Mouse (Mus musculus) adrenal gland, adult 10 weeks (tissue): ENCODE data around the gene Gjc2. TPM values are rescaled to one million over a fixed set of nuclear protein-coding genes. Genes with fewer than 3 reads are reported as not detected.

ENCODE experiments used
- polyA plus RNA-seq: library from polyadenylated mRNA; stranded (reverse); fragments of 350-450 nt; fragmentation: Illumina TruSeq; extraction: RNeasy Lipid Tissue Mini Kit (QIAGEN cat#74804); gene quantifications from one replicate; pipeline ENCODE4 v1.2.3, GENCODE M21; 2014; ENCODE audit warnings: low read depth, low replicate concordance

Gjc2 gene
- polyA plus RNA-seq: not detected

GRCm38 (mm10) chr11:59182864-59183331, at the start of gene Gjc2:
TSS of gene Gjc2 (minus strand) at chr11:59183213.

GRCm38 (mm10) chr11:59228122-59228953, 45.3 kb upstream of the Gjc2 start, which contains the start of gene Arf1:
TSS of gene Arf1 (minus strand) at chr11:59228270.

GRCm38 (mm10) chr11:59208153-59208831, 25.3 kb upstream of the Gjc2 start, which contains the start of gene 2310033P09Rik:
TSS of gene 2310033P09Rik (plus strand) at chr11:59208321.

GRCm38 (mm10) chr11:59202081-59202995, 19.3 kb upstream of the Gjc2 start, which contains the start of gene Mrpl55:
TSS of gene Mrpl55 (plus strand) at chr11:59202486.

GRCm38 (mm10) chr11:59192059-59192386, 9.0 kb upstream of the Gjc2 start, which contains the start of gene Guk1:
TSS of gene Guk1 (minus strand) at chr11:59192212.

GRCm38 (mm10) chr11:59163255-59164236, 19.5 kb downstream of the Gjc2 start, which contains the start of gene Iba57:
TSS of gene Iba57 (minus strand) at chr11:59163739.

GRCm38 (mm10) chr11:59135904-59136452, 47.0 kb downstream of the Gjc2 start, which contains the start of gene Obscn:
TSS of gene Obscn (minus strand) at chr11:59136402.

Other genes with a start within 250 kb of the Gjc2 start
- 13.2 TPM for gene Rnf187, start 244.3 kb downstream of the Gjc2 start, polyA plus RNA-seq
- gene Hist3h2ba, start 234.3 kb downstream of the Gjc2 start, polyA plus RNA-seq: not detected
- 13.1 TPM for gene Hist3h2a, start 228.5 kb downstream of the Gjc2 start, polyA plus RNA-seq
- gene Trim17, start 228.5 kb downstream of the Gjc2 start, polyA plus RNA-seq: not detected
- gene Trim11, start 205.1 kb downstream of the Gjc2 start, polyA plus RNA-seq: 1.3 TPM
- not detected for gene Obscn, start 46.8 kb downstream of the Gjc2 start, polyA plus RNA-seq
- gene Iba57, start 19.5 kb downstream of the Gjc2 start, polyA plus RNA-seq: 1.2 TPM
- gene Guk1, start 9.0 kb upstream of the Gjc2 start, polyA plus RNA-seq: 5.7 TPM
- gene Mrpl55, start 19.3 kb upstream of the Gjc2 start, polyA plus RNA-seq: 14.6 TPM
- gene 2310033P09Rik, start 25.1 kb upstream of the Gjc2 start, polyA plus RNA-seq: 5.2 TPM
- gene Arf1, start 45.1 kb upstream of the Gjc2 start, polyA plus RNA-seq: 317 TPM
- not detected for gene Wnt3a, start 107.5 kb upstream of the Gjc2 start, polyA plus RNA-seq
- 0.52 TPM for gene Wnt9a, start 123.7 kb upstream of the Gjc2 start, polyA plus RNA-seq
- gene Prss38, start 192.4 kb upstream of the Gjc2 start, polyA plus RNA-seq: not detected